Mouse (Mus musculus) heart, adult 2 months (tissue): Measurements from ENCODE around the gene Irgm2. TPM values are rescaled to one million over a fixed set of nuclear protein-coding genes. Genes with fewer than 3 reads are reported as not detected.
"Not testable (repeated sequence)": the region's sequence is repeated elsewhere in the genome, so short reads cannot be mapped to it uniquely, and the experiment has no call there.

Experiments used
- DNase-seq, 2 experiments: peaks; one replicate each; pipeline ENCODE4 v3.0.0; 2021
- H3K27ac ChIP-seq: fragments of 200-600 bp; 2 replicates; pipeline ENCODE4 v1.8.1; 2022
- H3K27me3 ChIP-seq: fragments of 200-500 bp; 2 replicates; pipeline ENCODE4 v1.6.1; 2012; ENCODE audit warnings: mild to moderate bottlenecking, low read length, inconsistent platforms, mixed read lengths; ENCODE audit not compliant: control insufficient read depth, insufficient read depth
- H3K36me3 ChIP-seq: fragments of 200-500 bp; 2 replicates; pipeline ENCODE4 v1.6.1; 2012; ENCODE audit warnings: low read length, inconsistent platforms; ENCODE audit not compliant: control insufficient read depth, insufficient read depth
- H3K4me1 ChIP-seq: fragments of 200-500 bp; 2 replicates; pipeline ENCODE4 v1.6.1; 2011; ENCODE audit warnings: low read length; ENCODE audit not compliant: control insufficient read depth, insufficient read depth
- H3K4me3 ChIP-seq: fragments of 200-600 bp; 2 replicates; pipeline ENCODE4 v1.8.1; 2022
- H3K79me2 ChIP-seq: fragments of 200-500 bp; replicated peaks from 2 replicates; pipeline ENCODE4 v1.6.1; 2012; ENCODE audit warnings: mild to moderate bottlenecking, inconsistent platforms, low read length, moderate library complexity, mixed read lengths; ENCODE audit not compliant: control insufficient read depth, insufficient read depth
- H3K9ac ChIP-seq: fragments of 200-500 bp; 2 replicates; pipeline ENCODE4 v1.6.1; 2012; ENCODE audit warnings: low read depth, mild to moderate bottlenecking, control low read depth, inconsistent platforms, low read length, mixed read lengths
- CTCF ChIP-seq: fragments of 200-600 bp; IDR thresholded peaks from 2 replicates; pipeline ENCODE4 v1.8.1; 2022; ENCODE audit warnings: antibody characterized with exemption, mild to moderate bottlenecking, moderate library complexity
- EP300 ChIP-seq: fragments of 200-500 bp; IDR thresholded peaks from 2 replicates; pipeline ENCODE4 v1.6.1; 2011; ENCODE audit warnings: low read depth, low read length, control low read depth; ENCODE audit not compliant: insufficient read depth
- POLR2A ChIP-seq: fragments of 200-500 bp; IDR thresholded peaks from 2 replicates; pipeline ENCODE4 v1.6.1; 2011; ENCODE audit warnings: mild to moderate bottlenecking, low read depth, low read length, control low read depth; ENCODE audit not compliant: insufficient read depth
- WGBS: fragments of 180-500 bp; shearing (Covaris S2); methylation state at CpG from one replicate; pipeline ENCODE4 v1.1.7; 2018; 5-methylcytosine and 5-hydroxymethylcytosine counted together
- intact Hi-C: fragments of 180-260 bp; cut with DNase I; formaldehyde crosslinking; loops from one replicate; pipeline ENCODE4 v1.15.1; 2025
- long read RNA-seq: library from polyadenylated mRNA; stranded (forward); transcript quantifications from one replicate; pipeline ENCODE4 v2.0.0, GENCODE M21; 2021
- polyA plus RNA-seq: library from polyadenylated mRNA; depleted of rRNA; stranded (reverse); fragments of >200 nt; gene quantifications from 2 replicates; pipeline ENCODE4 v1.2.3, GENCODE M21; 2012; rRNA removed
- total RNA-seq, 2 experiments: library from RNA; stranded (reverse); gene quantifications; 2 replicates each; pipeline ENCODE4 v1.2.3; 2021

Irgm2 gene
- total RNA-seq (10 to 100 TPM; 10.6 to 16.4 TPM), polyA plus RNA-seq (11.9 and 18.3 TPM in 2 replicates)
- long read RNA-seq, partial matches to known transcripts = 2 of 4 reads
- long read RNA-seq, other reads (novel, unspliced or antisense) = 1 of 4 reads

GRCm38 (mm10) chr11:58199229-58200037 is at the start of gene Irgm2, which contains the start of gene Igtp:
Gene Irgm2 (plus strand): TSS chr11:58199618.
Gene Igtp (plus strand): TSS chr11:58199556.
- peak; percentile 89 to 91 for DNase-seq
- H3K79me2 ChIP-seq, H3K36me3 ChIP-seq, H3K27me3 ChIP-seq: not testable (repeated sequence)
- H3K9ac ChIP-seq = peak within 1 kb of the TSS; percentile 89
- intact Hi-C loops = loop anchor here (2.0 kb wide), 2 partner anchors 15 to 25 kb away; no protein-coding TSS in a partner anchor
- TF ChIP-seq POLR2A (peak; percentile 81), EP300 (0 out of 2 replicates have a peak, but pooled peaks have one; percentile 15)
- peaks cover 12% of the 10 kb centered on the region for H3K4me1 ChIP-seq
- H3K27ac ChIP-seq = peak within 1 kb of the TSS; percentile 91
- H3K4me3 ChIP-seq = peak within 1 kb of the TSS; percentile 85
- WGBS = 2% methylated on average over 14 of the region's 15 CpGs

DNA sequence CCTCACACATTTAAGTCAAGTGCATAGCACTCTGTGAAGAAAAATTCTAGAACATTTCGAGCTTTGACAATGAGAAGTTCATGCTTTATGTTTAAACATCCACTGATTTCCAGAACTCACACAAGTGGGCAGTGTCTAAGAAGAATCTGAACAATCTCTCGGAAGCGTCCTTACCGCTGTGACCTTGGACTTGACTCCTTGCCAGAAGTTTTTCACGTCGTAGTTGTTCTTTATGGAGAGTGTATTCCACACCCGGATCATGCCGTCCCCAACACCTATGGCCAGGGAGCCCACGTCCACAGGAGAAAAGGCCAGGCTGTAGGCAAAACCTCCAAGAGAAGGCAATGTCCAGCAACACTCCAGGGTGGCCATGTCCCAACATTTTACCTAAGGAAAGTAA is 44.0 kb upstream of the Irgm2 start:
- H3K27ac ChIP-seq = no peak overlapping the region
- intact Hi-C loops = no loop called here
- no peak overlapping the region for H3K9ac ChIP-seq
- H3K79me2 ChIP-seq = no peaks in the 10 kb centered on the region
- no peak for DNase-seq
- WGBS = 70% methylated on average over 9 of the region's 9 CpGs
- TF ChIP-seq POLR2A = no peak
- no peak for TF ChIP-seq EP300
- no peak for TF ChIP-seq CTCF
- no peaks in the 10 kb centered on the region for H3K27me3 ChIP-seq
- H3K36me3 ChIP-seq = no peaks in the 10 kb centered on the region
- no peak overlapping the region for H3K4me3 ChIP-seq
- no peaks in the 10 kb centered on the region for H3K4me1 ChIP-seq

DNA sequence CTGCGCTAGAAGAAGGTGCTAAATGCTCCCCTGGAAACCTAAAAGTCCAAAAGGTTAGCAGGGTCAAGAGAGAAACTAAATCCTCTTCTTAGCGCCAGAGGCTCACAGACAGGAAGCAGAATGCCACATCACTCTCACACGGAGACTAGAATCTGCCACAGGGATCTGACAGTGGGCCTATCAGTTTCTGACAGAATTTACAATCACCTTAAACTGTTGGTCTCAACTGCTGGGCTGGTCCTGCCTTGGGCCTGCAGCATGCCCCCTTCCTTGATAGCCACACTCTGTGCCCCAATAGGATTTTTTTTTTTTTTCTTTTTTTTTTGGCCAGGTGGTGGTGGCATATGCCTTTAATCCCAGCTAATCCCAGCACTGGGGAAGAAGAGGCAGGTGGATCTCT is 42.5 kb upstream of the Irgm2 start:
- 82% methylated on average over 3 of the region's 3 CpGs for WGBS
- Histone ChIP-seq H3K4me3 (no peak overlapping the region), H3K27me3 (no peaks in the 10 kb centered on the region), H3K9ac (no peak overlapping the region), H3K27ac (no peak overlapping the region), H3K36me3 (no peaks in the 10 kb centered on the region), H3K4me1 (no peaks in the 10 kb centered on the region), H3K79me2 (no peaks in the 10 kb centered on the region)
- no peak for DNase-seq
- no peak for TF ChIP-seq EP300
- no peak for TF ChIP-seq POLR2A
- no peak for TF ChIP-seq CTCF
- intact Hi-C loops = no loop called here

DNA sequence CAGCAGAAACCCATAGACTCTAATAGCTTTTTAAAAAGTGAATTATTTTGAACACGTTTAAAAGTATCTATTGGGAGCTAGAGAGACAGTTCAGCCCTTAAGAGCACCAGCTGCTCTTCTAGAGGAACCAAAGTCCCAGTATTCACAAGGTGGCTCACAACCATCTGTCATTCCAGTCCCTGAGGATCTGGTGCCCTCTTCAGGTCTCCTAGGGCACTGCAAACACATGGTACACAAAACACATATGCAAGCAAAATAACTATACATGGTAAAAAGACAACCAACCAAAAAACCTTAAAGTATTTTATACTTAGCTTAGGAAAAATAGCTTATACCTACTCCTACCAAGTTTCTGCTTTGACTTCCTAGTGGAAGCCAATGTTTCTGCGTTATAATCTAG is 34.3 kb upstream of the Irgm2 start:
- no peak overlapping the region for H3K4me3 ChIP-seq
- peaks cover 2% of the 10 kb centered on the region; the same call in 1 of the 2 replicates for H3K4me1 ChIP-seq
- H3K9ac ChIP-seq = no peak overlapping the region
- no peaks in the 10 kb centered on the region for H3K36me3 ChIP-seq
- no peaks in the 10 kb centered on the region for H3K79me2 ChIP-seq
- 96% methylated on average over 2 of the region's 2 CpGs for WGBS
- TF ChIP-seq CTCF (peak; percentile 41), POLR2A (no peak)
- H3K27me3 ChIP-seq = no peaks in the 10 kb centered on the region
- H3K27ac ChIP-seq = no peak overlapping the region
- DNase-seq = no peak
- intact Hi-C loops = no loop called here

GRCm38 (mm10) chr11:58167822-58168166 is 31.6 kb upstream of the Irgm2 start:
- Histone ChIP-seq H3K36me3 (no peaks in the 10 kb centered on the region), H3K4me3 (peak overlapping the region; percentile 94), H3K4me1 (peaks cover 3% of the 10 kb centered on the region), H3K79me2 (no peaks in the 10 kb centered on the region), H3K27ac (peak overlapping the region; percentile 72), H3K27me3 (no peaks in the 10 kb centered on the region), H3K9ac (peak overlapping the region; percentile 93)
- no peak for TF ChIP-seq EP300
- no peak for TF ChIP-seq POLR2A
- no peak for TF ChIP-seq CTCF
- DNase-seq = no peak
- intact Hi-C loops = no loop called here
- WGBS = 1% methylated on average over 8 of the region's 8 CpGs

- TF ChIP-seq CTCF (0 out of 2 replicates have a peak, but pooled peaks have one; percentile 19), POLR2A (peak; percentile 58; the same call in 1 of the 2 replicates), EP300 (0 out of 2 replicates have a peak, but pooled peaks have one; percentile 7)
- H3K27ac ChIP-seq = peak within 1 kb of the TSS; percentile 72
- peak; percentile 89 to 93 for DNase-seq
- WGBS = under 1% methylated on average over 71 of the region's 71 CpGs
- no peaks in the 10 kb centered on the region for H3K79me2 ChIP-seq
- no peaks in the 10 kb centered on the region for H3K27me3 ChIP-seq
- H3K36me3 ChIP-seq = no peaks in the 10 kb centered on the region
- H3K9ac ChIP-seq = peak within 1 kb of the TSS; percentile 93
- peaks cover 3% of the 10 kb centered on the region for H3K4me1 ChIP-seq
- intact Hi-C loops = no loop called here
- H3K4me3 ChIP-seq = peak within 1 kb of the TSS; percentile 94
Observed at GRCm38 (mm10) chr11:58168167-58168915, 31.1 kb upstream of the Irgm2 start, which contains the start of gene Gemin5. Gene Gemin5 (minus strand): TSS chr11:58168539.
